Mouse (Mus musculus) stomach, embryonic 15.5 days (tissue): Measurements from ENCODE around the gene Cmtr2. TPM values are rescaled to one million over a fixed set of nuclear protein-coding genes. Genes with fewer than 3 reads are reported as not detected.

Experiments used
- ATAC-seq: fragments of 200-750 bp; cut with Nextera tagmentation; 2 replicates; pipeline ENCODE4 v1.8.0; 2017; ENCODE audit warnings: low read depth, moderate number of reproducible peaks, moderate TSS enrichment; ENCODE audit not compliant: insufficient read depth, low FRiP score
- H3K27ac ChIP-seq: fragments of 300-500 bp; sonication (generic); 2 replicates; pipeline ENCODE4 v1.5.1; 2015; ENCODE audit warnings: mild to moderate bottlenecking, inconsistent platforms
- H3K27me3 ChIP-seq: fragments of 300-500 bp; sonication (generic); replicated peaks from 2 replicates; pipeline ENCODE4 v1.6.1; 2015; ENCODE audit warnings: inconsistent platforms
- H3K36me3 ChIP-seq: fragments of 300-500 bp; sonication (generic); 2 replicates; pipeline ENCODE4 v1.6.1; 2015; ENCODE audit warnings: inconsistent platforms
- H3K4me1 ChIP-seq: fragments of 300-500 bp; sonication (generic); 2 replicates; pipeline ENCODE4 v1.6.1; 2015; ENCODE audit warnings: inconsistent platforms
- H3K4me2 ChIP-seq: fragments of 300-500 bp; sonication (generic); 2 replicates; pipeline ENCODE4 v1.6.1; 2015; ENCODE audit warnings: mild to moderate bottlenecking, inconsistent platforms
- H3K4me3 ChIP-seq: fragments of 300-500 bp; sonication (generic); replicated peaks from 2 replicates; pipeline ENCODE4 v1.5.1; 2015; ENCODE audit warnings: inconsistent platforms
- H3K9ac ChIP-seq: fragments of 300-500 bp; sonication (generic); 2 replicates; pipeline ENCODE4 v1.6.1; 2015; ENCODE audit warnings: inconsistent platforms
- H3K9me3 ChIP-seq: fragments of 300-500 bp; sonication (generic); 2 replicates; pipeline ENCODE4 v1.6.1; 2016; ENCODE audit warnings: inconsistent platforms
- WGBS: fragments of 180-500 bp; shearing (Covaris S2); methylation state at CpG from one replicate; pipeline ENCODE4 v1.1.7; 2015; 5-methylcytosine and 5-hydroxymethylcytosine counted together
- polyA plus RNA-seq: library from polyadenylated mRNA; unstranded; fragments of >200 nt; fragmentation: Nextera tagmentation; extraction: Ambion mirVana; gene quantifications from 2 replicates; pipeline ENCODE4 v1.2.1, GENCODE M21; 2015

The Cmtr2 gene
- polyA plus RNA-seq = 8.7 and 8.8 TPM in 2 replicates

DNA sequence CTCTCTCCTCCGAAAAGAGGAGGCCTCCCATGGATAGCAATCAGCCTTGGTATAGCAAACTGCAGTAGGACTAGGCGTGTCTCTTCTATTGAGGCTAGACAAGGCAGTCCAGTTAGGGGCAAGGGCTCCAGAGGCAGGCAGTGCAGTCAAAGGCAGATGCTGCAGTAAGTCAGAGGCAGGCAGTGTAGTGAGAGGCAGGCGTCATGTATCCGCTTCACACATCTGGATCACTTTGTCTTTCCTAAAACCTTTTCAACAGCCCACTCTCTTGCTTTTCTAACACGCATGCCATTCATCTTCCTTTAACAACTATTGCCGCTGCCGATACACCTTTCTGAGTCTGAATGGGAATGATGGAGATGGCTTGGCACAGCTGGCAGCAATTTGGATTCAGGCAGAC, at the start of gene Cmtr2:
Gene Cmtr2 (plus strand): TSS at position 301 of the 400 bp plus-strand sequence.
- no peak within 1 kb of the TSS for H3K9ac ChIP-seq
- H3K9me3 ChIP-seq = no peaks in the 10 kb centered on the region
- no peak within 1 kb of the TSS for H3K27ac ChIP-seq
- no peak within 1 kb of the TSS for H3K4me3 ChIP-seq
- WGBS = 61% methylated on average over 7 of the region's 7 CpGs
- H3K4me1 ChIP-seq = peaks cover 11% of the 10 kb centered on the region
- no peaks in the 10 kb centered on the region for H3K27me3 ChIP-seq
- no peaks in the 10 kb centered on the region for H3K36me3 ChIP-seq
- ATAC-seq = no peak
- no peak within 1 kb of the TSS for H3K4me2 ChIP-seq

DNA sequence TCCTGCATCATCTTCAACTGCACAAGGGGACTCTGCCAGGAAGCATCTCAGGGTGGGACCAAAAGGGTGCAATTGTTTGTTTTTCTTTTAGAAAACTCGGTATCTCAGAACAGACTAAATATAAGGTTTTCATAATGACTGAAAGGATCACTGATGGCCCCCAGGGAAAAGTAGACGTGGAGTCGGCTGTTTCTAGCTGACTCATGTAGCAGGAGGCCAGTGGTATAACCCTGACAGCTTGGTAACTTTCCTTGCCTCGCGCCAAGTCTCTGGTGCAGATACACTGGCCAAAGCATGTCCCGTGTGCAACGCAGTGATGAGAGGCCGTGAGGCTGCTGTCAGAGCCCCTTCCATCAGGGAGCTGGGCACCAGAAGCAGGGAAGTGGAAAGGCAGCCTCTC, 49.2 kb upstream of the Cmtr2 start:
- no peak overlapping the region for H3K4me2 ChIP-seq
- H3K27me3 ChIP-seq = peaks cover 29% of the 10 kb centered on the region
- H3K27ac ChIP-seq = no peak overlapping the region
- no peak overlapping the region for H3K4me3 ChIP-seq
- 69% methylated on average over 8 of the region's 8 CpGs for WGBS
- ATAC-seq = no peak
- H3K4me1 ChIP-seq = no peaks in the 10 kb centered on the region
- no peaks in the 10 kb centered on the region for H3K9me3 ChIP-seq
- H3K9ac ChIP-seq = no peak overlapping the region
- no peaks in the 10 kb centered on the region for H3K36me3 ChIP-seq

DNA sequence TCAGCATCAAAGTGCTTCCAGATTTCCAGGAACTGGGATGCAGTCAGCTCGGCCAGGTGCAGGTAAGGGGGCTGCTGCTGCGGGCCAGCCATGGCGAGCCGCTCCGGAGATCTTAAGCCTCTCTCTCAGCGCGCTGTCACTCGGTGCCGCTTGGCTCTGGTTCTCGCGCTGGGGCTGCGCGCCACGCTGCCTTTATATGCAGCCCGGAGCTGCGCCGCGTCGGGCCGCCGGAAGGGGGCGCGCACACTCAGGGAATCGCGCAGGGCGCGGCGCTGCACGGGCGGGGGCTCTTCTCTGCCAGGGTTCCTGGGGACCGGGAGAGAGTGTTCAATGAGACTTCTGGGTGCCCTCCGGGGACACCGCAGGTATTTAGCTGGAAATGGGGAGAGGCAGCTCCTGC, 47.4 kb upstream of the Cmtr2 start, which contains the start of gene Calb2:
Gene Calb2 (minus strand): TSS at position 165 of the 400 bp plus-strand sequence.
- ATAC-seq = peak; percentile 18; the same call in 1 of the 2 replicates
- Histone ChIP-seq H3K4me1 (no peaks in the 10 kb centered on the region), H3K27ac (no peak within 1 kb of the TSS), H3K4me2 (peak within 1 kb of the TSS; percentile 20; the same call in 1 of the 2 replicates), H3K9ac (no peak within 1 kb of the TSS), H3K4me3 (no peak within 1 kb of the TSS), H3K36me3 (no peaks in the 10 kb centered on the region), H3K27me3 (peaks cover 29% of the 10 kb centered on the region), H3K9me3 (no peaks in the 10 kb centered on the region)
- under 1% methylated on average over 33 of the region's 33 CpGs for WGBS

DNA sequence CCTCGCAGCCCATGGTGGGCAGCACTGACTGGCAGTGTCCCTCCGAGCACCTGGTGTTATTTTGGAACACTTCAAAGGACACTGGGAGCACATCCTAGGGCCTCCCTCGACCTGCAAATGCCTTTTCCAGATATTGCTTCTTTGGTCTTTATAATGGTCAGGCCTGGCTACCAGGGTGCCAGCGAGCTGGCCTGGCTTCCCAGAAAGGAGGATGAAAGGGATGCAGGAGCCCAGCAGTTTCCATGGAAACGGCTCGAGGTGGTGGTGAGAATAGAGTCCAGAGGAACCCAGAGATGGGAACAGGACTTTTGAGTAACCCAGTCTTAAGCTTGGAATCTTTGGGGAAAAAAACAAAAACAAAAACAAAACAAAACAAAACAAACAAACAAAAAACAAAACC, 43.3 kb upstream of the Cmtr2 start:
- Histone ChIP-seq H3K4me3 (no peak overlapping the region), H3K27ac (no peak overlapping the region), H3K27me3 (peaks cover 22% of the 10 kb centered on the region), H3K4me1 (0 out of 2 replicates have a peak, but pooled peaks cover 1% of the 10 kb centered on the region), H3K36me3 (no peaks in the 10 kb centered on the region), H3K9me3 (no peaks in the 10 kb centered on the region), H3K9ac (no peak overlapping the region), H3K4me2 (no peak overlapping the region)
- no peak for ATAC-seq
- 64% methylated on average over 6 of the region's 6 CpGs for WGBS

DNA sequence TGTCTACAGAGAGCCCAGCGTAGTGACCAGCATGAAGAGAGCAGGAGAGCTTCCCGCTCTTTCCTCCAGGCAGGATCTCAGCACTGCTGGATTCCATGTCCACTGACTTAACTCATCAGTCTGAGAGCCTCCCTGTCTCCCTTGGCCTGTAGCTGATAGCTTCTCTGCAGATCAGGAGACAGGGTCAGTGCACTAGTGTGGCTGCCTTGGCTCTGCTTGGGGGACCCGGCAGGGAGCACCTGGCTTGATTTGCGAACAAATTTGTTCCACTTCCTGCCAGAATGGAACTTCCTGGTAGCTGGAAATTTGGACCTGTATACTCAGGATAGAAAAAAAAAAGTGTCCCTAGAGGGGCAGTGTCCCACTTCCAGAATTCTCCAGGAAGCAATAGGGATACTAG, 40.6 kb upstream of the Cmtr2 start:
- no peak overlapping the region for H3K9ac ChIP-seq
- H3K4me3 ChIP-seq = no peak overlapping the region
- 0 out of 2 replicates have a peak, but pooled peaks cover 8% of the 10 kb centered on the region for H3K4me1 ChIP-seq
- H3K36me3 ChIP-seq = no peaks in the 10 kb centered on the region
- no peak for ATAC-seq
- H3K27me3 ChIP-seq = 0 out of 2 replicates have a peak, but pooled peaks cover 6% of the 10 kb centered on the region
- H3K4me2 ChIP-seq = no peak overlapping the region
- WGBS = 87% methylated on average over 4 of the region's 4 CpGs
- no peaks in the 10 kb centered on the region for H3K9me3 ChIP-seq
- no peak overlapping the region for H3K27ac ChIP-seq

DNA sequence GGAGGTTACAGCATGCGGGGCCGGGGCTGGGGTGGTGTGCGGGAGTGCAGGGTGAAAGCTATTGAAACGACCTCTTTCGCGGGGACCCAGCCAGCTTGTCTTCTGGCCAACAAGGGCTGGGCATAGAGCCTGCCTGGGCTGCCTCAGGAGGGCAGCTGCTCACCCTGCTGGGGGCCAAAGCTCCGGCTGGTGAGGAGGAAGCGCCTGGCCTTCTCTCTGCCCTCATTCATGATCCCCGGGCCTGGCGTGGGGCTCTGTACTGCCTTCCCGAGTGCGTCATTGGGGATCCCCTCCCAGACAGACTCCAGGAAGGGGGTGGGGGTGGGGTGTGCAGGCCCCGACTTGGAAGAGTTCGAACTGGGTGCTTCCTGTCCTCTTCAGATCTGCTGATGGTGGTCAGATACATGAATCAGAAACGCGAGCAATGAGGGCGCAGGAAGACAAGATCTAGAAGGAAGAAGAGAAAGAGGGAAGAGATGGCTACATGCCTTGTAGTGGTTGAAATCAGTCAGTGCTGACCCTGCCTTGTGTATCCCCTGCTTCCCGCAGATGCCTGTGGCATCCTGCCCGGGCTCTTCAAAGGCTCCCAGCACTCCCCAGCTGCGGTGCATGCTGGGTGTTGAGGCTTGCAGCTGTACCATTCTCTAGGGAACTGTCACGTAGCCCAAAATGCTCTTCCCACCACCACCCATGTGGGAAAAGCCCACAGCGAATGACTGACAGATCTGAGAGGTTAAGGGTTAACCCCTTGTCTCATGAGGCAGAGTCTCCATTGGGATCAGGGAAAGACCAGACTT, 37.9 kb upstream of the Cmtr2 start:
- 22% methylated on average over 22 of the region's 22 CpGs for WGBS
- H3K27me3 ChIP-seq = 0 out of 2 replicates have a peak, but pooled peaks cover 7% of the 10 kb centered on the region
- 0 out of 2 replicates have a peak, but pooled peaks cover 8% of the 10 kb centered on the region for H3K4me1 ChIP-seq
- H3K36me3 ChIP-seq = no peaks in the 10 kb centered on the region
- H3K27ac ChIP-seq = no peak overlapping the region
- no peak overlapping the region for H3K9ac ChIP-seq
- H3K4me2 ChIP-seq = peak overlapping the region; percentile 30; the same call in 1 of the 2 replicates
- no peaks in the 10 kb centered on the region for H3K9me3 ChIP-seq
- 0 out of 2 replicates have a peak, but pooled peaks have one; percentile 27 for ATAC-seq
- H3K4me3 ChIP-seq = no peak overlapping the region

DNA sequence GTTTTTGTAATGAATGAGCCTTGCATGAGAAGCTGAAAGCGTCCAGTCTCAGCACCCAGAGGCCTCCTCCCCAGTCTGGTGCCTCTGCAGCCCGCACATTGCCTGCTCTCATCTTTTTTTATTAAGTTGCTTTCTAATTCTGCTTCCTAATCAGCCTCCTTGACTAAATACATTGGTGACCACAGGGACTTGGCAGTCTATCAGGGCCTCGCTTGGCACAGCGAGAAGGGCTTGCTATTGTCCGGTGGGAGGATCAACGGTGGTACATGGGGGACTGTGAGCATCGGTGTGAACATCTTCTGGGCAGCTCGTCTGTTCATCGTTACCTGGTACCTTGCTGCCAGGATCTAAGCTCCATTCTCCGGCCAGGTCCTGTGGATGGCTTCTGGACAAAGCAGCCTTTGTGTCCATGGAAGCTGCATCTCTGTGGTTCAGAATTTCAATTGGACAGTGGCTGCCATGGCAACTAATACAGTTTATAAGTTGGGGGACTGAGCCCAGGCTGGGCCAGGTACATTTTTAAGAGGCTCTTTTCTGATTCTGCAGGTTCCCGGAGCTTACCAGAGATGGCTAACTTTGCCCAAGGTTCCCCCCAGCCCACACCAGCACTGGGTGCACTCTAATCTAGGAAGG, 32.6 kb upstream of the Cmtr2 start:
- H3K9me3 ChIP-seq = no peaks in the 10 kb centered on the region
- WGBS = 84% methylated on average over 11 of the region's 11 CpGs
- H3K27me3 ChIP-seq = 0 out of 2 replicates have a peak, but pooled peaks cover 9% of the 10 kb centered on the region
- H3K27ac ChIP-seq = no peak overlapping the region
- no peaks in the 10 kb centered on the region for H3K36me3 ChIP-seq
- no peak overlapping the region for H3K9ac ChIP-seq
- H3K4me2 ChIP-seq = no peak overlapping the region
- no peak overlapping the region for H3K4me3 ChIP-seq
- 0 out of 2 replicates have a peak, but pooled peaks cover under 1% of the 10 kb centered on the region for H3K4me1 ChIP-seq
- no peak for ATAC-seq

DNA sequence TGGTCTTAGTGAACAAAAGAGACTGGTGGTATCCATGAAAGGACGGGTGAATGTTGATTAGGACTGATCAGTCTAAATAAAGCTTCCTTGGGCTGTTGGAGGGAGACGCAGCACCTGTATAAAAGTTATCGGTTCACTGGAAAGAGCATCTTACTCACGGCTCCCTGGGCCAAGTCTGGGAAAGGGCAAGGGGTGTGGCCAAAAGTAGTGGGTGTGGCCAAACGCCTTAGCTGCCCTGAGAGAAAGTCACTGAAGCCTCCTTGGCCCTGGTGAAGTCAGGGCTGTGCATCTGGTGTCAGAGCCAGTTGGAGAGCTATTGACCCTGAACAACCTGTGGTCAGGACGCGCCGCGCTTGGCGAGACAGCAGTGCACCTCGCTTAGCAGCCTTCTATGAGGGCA, 31.7 kb upstream of the Cmtr2 start:
- 0 out of 2 replicates have a peak, but pooled peaks cover 9% of the 10 kb centered on the region for H3K27me3 ChIP-seq
- no peak for ATAC-seq
- WGBS = 24% methylated on average over 11 of the region's 11 CpGs
- no peaks in the 10 kb centered on the region for H3K36me3 ChIP-seq
- H3K4me3 ChIP-seq = no peak overlapping the region
- H3K9ac ChIP-seq = no peak overlapping the region
- H3K4me2 ChIP-seq = no peak overlapping the region
- no peaks in the 10 kb centered on the region for H3K9me3 ChIP-seq
- no peak overlapping the region for H3K27ac ChIP-seq
- H3K4me1 ChIP-seq = no peaks in the 10 kb centered on the region

DNA sequence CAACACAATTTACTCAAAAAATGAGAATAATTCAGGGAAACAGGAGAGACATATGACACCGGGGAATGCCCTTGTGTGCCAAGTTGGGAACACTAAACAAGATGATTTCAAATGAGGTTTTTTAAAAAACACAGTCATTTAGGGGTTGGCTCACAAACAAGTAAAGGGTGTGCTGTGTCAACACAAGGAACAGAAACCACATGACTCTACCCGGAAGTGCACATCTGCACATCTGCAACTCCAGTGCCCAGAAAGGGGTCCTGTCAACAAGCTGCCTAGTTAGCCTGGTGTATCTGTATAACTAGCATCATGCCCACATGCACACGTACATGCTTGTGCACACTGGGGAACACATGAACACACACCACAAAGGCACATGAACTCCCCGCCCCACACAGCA, 29.9 kb upstream of the Cmtr2 start:
- no peaks in the 10 kb centered on the region for H3K4me1 ChIP-seq
- 0 out of 2 replicates have a peak, but pooled peaks cover 3% of the 10 kb centered on the region for H3K27me3 ChIP-seq
- no peak for ATAC-seq
- H3K9ac ChIP-seq = no peak overlapping the region
- H3K27ac ChIP-seq = no peak overlapping the region
- no peak overlapping the region for H3K4me2 ChIP-seq
- H3K4me3 ChIP-seq = no peak overlapping the region
- 75% methylated on average over 4 of the region's 4 CpGs for WGBS
- no peaks in the 10 kb centered on the region for H3K36me3 ChIP-seq
- no peaks in the 10 kb centered on the region for H3K9me3 ChIP-seq

DNA sequence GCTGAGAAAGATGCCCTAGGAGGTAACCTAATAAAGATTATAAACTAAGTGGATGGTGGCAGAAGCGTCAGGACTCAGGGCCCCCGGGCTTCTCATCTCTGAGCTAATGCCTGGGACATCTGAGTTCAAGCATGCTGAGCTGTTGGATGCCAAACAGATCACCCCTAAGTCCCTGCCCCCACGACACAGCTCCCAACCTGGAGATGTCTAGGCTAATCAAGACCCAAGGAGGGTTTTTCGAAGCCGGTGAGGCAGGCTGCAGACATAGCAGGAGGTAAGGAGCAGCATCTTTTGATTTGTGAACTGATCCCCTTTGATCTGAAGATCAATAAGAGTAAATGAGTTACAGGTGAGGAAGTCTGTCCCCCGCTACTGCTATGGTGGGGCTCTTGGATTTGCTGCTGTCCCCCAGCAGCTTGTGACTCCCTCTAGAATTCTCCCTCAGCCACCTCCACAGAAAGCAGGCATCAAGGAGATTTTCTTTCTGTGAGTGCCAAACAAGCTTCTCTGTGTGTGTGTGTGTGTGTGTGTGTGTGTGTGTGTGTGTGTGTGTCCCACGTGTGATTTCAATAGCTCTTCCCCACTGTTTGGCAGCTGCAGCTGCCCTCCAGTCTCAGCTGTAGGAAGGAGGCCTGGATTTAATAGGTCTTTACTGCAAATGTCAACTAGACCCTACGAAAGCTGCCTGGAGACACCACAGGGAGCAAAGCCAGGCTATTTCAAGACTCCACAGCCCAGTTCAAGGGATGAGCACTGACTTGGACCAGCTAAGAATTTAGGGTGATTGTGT, 26.3 kb upstream of the Cmtr2 start:
- no peak overlapping the region for H3K4me2 ChIP-seq
- no peaks in the 10 kb centered on the region for H3K36me3 ChIP-seq
- no peaks in the 10 kb centered on the region for H3K27me3 ChIP-seq
- no peaks in the 10 kb centered on the region for H3K4me1 ChIP-seq
- no peaks in the 10 kb centered on the region for H3K9me3 ChIP-seq
- H3K27ac ChIP-seq = no peak overlapping the region
- no peak overlapping the region for H3K9ac ChIP-seq
- no peak for ATAC-seq
- 19% methylated on average over 8 of the region's 8 CpGs for WGBS
- no peak overlapping the region for H3K4me3 ChIP-seq

DNA sequence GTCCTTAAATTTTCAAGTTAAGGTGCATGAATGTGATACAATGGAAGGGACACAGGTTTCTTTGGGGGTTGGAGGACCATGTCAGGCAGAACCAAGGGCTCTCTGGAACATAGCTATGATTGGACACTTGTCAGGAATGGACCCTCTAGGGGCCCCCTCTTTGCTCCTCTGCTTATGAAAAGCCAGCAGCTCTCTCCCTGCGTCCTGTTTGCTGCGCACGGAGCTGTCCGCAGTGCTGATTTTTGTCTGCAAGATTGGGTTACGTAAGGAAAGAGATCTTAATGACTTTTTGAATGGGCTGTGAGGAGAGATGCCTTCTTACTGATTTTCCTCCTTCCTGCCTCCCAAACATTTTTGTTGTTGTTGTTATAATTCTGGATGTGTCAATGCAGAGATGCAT, 18.8 kb upstream of the Cmtr2 start:
- ATAC-seq = no peak
- H3K27me3 ChIP-seq = no peaks in the 10 kb centered on the region

More for the DNA sequence above, 18.8 kb upstream of the Cmtr2 start:
- no peak overlapping the region for H3K27ac ChIP-seq
- H3K4me2 ChIP-seq = no peak overlapping the region
- no peaks in the 10 kb centered on the region for H3K9me3 ChIP-seq
- no peaks in the 10 kb centered on the region for H3K4me1 ChIP-seq
- WGBS = 3% methylated on average over 5 of the region's 5 CpGs
- no peaks in the 10 kb centered on the region for H3K36me3 ChIP-seq
- no peak overlapping the region for H3K4me3 ChIP-seq
- H3K9ac ChIP-seq = no peak overlapping the region
